Mouse (Mus musculus): ENCODE measurements at regions not wholly inside any gene's neighbourhood (a gene's known extent, or its start where the extent isn't known, plus 50 kb on each side); places are given as distances from the start of the nearest gene placed in this dataset.
A peak's percentile ranks its signal among the peaks of the same experiment; 100 is the strongest.

- DNase-seq (ENCODE audit: low spot score in 2 of 2): no peak
These were observed 326.9 kb upstream of the Dio3 start for GRCm38 (mm10) chr12:109951884-109952456.

- no peak for DNase-seq (ENCODE audit: low spot score in 2 of 2)
These were observed 325.9 kb upstream of the Dio3 start for GRCm38 (mm10) chr12:109952933-109953332.

GRCm38 (mm10) chr12:109957305-109957704 lies 321.6 kb upstream of the Dio3 start:
- DNase-seq (ENCODE audit: low spot score in 2 of 2): no peak

GRCm38 (mm10) chr12:109958357-109959085 lies 320.3 kb upstream of the Dio3 start:
- peak; percentile 47 to 70 for DNase-seq (ENCODE audit: low spot score in 2 of 2)

DNA sequence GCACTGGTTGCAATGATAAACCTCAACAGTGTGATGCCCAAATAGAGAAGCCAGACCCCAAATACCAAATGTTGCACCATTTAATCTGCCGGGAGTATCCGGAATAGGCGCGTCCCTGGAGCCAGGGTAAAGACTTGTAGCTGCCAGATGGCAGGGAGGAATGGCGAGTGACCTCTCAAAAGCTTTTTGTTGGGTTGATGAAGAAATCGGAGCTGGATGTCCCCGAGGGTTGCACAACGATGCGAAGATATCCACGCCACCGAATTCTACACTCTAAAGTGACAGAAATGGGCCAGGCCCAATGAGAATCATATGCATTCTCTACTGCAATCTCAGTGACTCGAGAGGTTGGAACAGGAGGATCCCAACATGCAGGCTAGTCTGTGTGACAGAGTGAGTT lies 312.1 kb upstream of the Dio3 start:
- no peak for DNase-seq (ENCODE audit: low spot score in 2 of 2)

DNA sequence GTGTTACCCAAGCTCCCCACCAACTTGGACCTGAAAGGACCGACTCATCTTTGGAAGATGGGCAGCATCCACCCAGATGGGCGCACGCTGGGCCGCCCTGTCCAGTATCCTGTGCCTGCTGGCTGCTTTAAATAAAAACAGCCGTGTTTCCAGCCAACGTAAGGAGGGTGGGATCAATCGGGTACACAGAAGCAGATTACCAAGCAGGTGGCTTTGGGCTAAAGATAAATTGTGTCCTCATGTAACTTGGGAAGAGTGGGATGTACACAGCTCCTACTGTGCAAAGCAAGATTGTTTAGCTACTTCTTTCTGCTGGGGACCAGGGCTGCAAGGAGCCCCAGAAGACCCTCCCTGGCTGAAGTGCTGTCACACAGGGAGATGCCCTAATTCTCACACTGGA lies 310.6 kb upstream of the Dio3 start:
- no peak for DNase-seq (ENCODE audit: low spot score in 2 of 2)

DNA sequence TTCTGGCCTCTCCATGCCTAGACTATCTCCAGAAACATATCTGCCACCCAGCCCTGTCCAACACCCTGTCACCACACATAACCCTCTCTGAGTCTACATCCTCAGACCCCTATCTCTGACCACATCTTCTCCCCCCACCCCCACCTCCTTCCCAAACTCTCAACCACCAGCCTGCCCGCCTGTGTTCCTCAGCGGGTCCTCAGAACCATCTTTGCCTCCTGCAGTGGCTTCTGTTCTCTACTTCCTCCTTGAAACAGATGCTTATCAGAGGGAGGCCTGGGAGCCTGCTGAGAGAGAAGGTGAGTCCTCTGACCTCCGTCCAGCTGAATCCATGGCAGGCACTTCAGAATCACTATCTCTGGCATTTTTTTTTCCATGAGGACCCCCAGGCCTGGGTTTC lies 307.4 kb upstream of the Dio3 start:
- DNase-seq (ENCODE audit: low spot score in 2 of 2): no peak

- DNase-seq (ENCODE audit: low spot score in 2 of 2): no peak
These were observed 306.4 kb upstream of the Dio3 start for GRCm38 (mm10) chr12:109972366-109973015.

- DNase-seq (ENCODE audit: low spot score in 2 of 2): no peak
These were observed 305.3 kb upstream of the Dio3 start for GRCm38 (mm10) chr12:109973598-109973997.

GRCm38 (mm10) chr12:109975176-109975972 lies 303.5 kb upstream of the Dio3 start:
- DNase-seq (ENCODE audit: low spot score in 2 of 2): peak; percentile 35 to 75

GRCm38 (mm10) chr12:109984651-109985050 lies 294.2 kb upstream of the Dio3 start:
- DNase-seq (ENCODE audit: low spot score in 2 of 2): no peak

DNA sequence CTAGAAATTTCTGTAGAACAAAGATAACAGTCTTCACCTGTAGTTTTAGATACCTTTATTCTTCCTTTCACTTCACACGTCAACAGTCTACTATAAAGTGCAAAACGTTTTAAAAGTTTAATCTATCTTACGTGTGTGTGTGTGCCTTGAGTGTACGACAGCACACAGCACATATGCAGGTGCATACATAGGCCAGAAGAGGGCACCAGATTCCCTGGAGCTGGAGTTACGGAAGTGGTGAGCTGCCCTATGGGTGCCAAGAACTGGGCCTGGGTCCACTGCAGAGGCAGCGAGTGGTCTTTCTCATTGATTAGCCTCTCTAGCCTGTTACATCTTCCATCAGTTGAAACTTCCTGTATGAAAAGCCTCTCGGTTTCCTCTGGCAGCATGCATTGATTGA lies 285.5 kb upstream of the Dio3 start:
- DNase-seq (ENCODE audit: low spot score in 2 of 2): no peak

- no peak for DNase-seq (ENCODE audit: low spot score in 2 of 2)
These were observed 276.2 kb upstream of the Dio3 start for GRCm38 (mm10) chr12:110002717-110003116.

- no peak for DNase-seq (ENCODE audit: low spot score in 2 of 2)
These were observed 269.7 kb upstream of the Dio3 start for GRCm38 (mm10) chr12:110009136-110009535.

- DNase-seq (ENCODE audit: low spot score in 2 of 2): no peak
These were observed 258.1 kb upstream of the Dio3 start for GRCm38 (mm10) chr12:110020541-110021470.

DNA sequence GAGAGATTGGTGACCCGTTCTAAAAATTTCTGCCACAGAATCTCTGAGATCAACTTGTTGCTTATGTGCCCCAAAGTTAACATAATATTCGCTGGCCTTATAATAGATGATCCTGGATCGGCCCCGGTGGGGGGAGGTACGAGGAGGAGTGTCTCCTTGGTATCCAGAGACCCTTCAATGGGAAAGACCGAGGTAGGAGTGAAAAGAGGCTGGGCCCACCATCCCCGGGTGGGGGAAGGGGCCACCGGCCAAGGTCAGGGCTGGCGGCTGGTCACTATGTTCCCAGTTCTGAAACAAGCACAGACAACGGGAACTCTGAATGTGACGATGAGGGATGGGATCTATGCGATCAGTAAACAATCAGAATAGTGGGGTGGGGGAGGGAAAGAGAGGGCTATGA lies 257.2 kb upstream of the Dio3 start:
- DNase-seq (ENCODE audit: low spot score in 2 of 2): no peak

GRCm38 (mm10) chr12:110022631-110023030 lies 256.2 kb upstream of the Dio3 start:
- no peak for DNase-seq (ENCODE audit: low spot score in 2 of 2)

- DNase-seq (ENCODE audit: low spot score in 2 of 2): no peak
These were observed 255.4 kb upstream of the Dio3 start for GRCm38 (mm10) chr12:110023192-110024101.

GRCm38 (mm10) chr12:110024295-110024694 lies 254.6 kb upstream of the Dio3 start:
- DNase-seq (ENCODE audit: low spot score in 2 of 2): no peak

DNA sequence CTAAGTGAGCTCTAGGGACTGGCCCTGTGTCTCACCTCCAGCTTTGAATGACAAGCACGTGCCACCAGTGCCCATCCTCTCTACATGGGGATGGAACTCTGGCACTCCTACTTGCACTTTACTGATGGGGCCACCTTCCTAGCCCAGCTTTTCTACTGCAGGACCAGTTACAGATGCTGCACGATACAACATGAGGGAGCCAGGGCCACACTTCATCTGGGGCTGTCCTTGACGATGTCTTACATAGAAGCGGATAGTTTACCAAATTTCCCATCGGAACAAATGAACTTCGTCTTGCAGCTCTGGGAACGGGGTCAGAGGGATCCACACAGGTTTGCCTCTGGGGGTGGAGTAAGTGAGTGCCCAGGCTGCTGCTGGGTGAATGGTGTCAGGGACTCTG lies 253.7 kb upstream of the Dio3 start:
- no peak for DNase-seq (ENCODE audit: low spot score in 2 of 2)

Data from cerebellum, postnatal 4 days (tissue).